Mouse (Mus musculus): ENCODE data around the gene Zzz3. TPM values are rescaled to one million over a fixed set of nuclear protein-coding genes. Genes with fewer than 3 reads are reported as not detected.

The Zzz3 gene
- polyA plus RNA-seq, 1 experiment from 2014 or later, result 33.6 TPM

GRCm38 (mm10) chr3:152509268-152509667, 114.0 kb downstream of the Zzz3 start:
- no peak overlapping the region for H3K27ac ChIP-seq (replicated peaks)
- no peak overlapping the region for H3K9ac ChIP-seq (replicated peaks)
- no peaks in the 10 kb centered on the region for H3K36me3 ChIP-seq
- H3K4me2 ChIP-seq (replicated peaks), result no peak overlapping the region
- 94% methylated on average over 7 of the region's 7 CpGs for WGBS
- H3K4me3 ChIP-seq, result no peak overlapping the region
- no peaks in the 10 kb centered on the region for H3K4me1 ChIP-seq
- ATAC-seq (replicated peaks), result no peak
- no peaks in the 10 kb centered on the region for H3K27me3 ChIP-seq
- H3K9me3 ChIP-seq, result no peaks in the 10 kb centered on the region

Other genes with a start within 250 kb of the Zzz3 start
- gene Gipc2, start 229.2 kb upstream of the Zzz3 start, polyA plus RNA-seq (2015; fragmentation: Nextera tagmentation; extraction: Ambion mirVana), result 1.9 and 2.7 TPM in 2 replicates
- 29.8 and 35.4 TPM in 2 replicates for gene Dnajb4, start 185.2 kb upstream of the Zzz3 start, polyA plus RNA-seq (2015; fragmentation: Nextera tagmentation; extraction: Ambion mirVana)
- gene Fubp1, start 185.1 kb upstream of the Zzz3 start, polyA plus RNA-seq (2015; fragmentation: Nextera tagmentation; extraction: Ambion mirVana), result 302 and 309 TPM in 2 replicates
- gene Nexn, start 129.1 kb upstream of the Zzz3 start, polyA plus RNA-seq (2015; fragmentation: Nextera tagmentation; extraction: Ambion mirVana), result 2.8 and 3.9 TPM in 2 replicates
- 24.6 and 26.5 TPM in 2 replicates for gene Miga1, start 55.1 kb upstream of the Zzz3 start, polyA plus RNA-seq (2015; fragmentation: Nextera tagmentation; extraction: Ambion mirVana)
- gene Usp33, start 49.0 kb upstream of the Zzz3 start, polyA plus RNA-seq (2015; fragmentation: Nextera tagmentation; extraction: Ambion mirVana), result 86.0 and 89.1 TPM in 2 replicates

Data from forebrain, embryonic 15.5 days (tissue).